Mouse (Mus musculus) MEL (cell line): Measurements from ENCODE around the gene Stra6. TPM values are rescaled to one million over a fixed set of nuclear protein-coding genes. Genes with fewer than 3 reads are reported as not detected.

Experiments
- DNase-seq: peaks from one replicate; pipeline ENCODE4 v3.0.0; 2011; ENCODE audit warnings: low read depth, low spot score
- H3K27ac ChIP-seq: 2 replicates; pipeline ENCODE4 v1.5.1; 2012; ENCODE audit warnings: low read depth, mild to moderate bottlenecking, control low read depth, low read length, moderate library complexity; ENCODE audit not compliant: control insufficient read depth
- H3K27me3 ChIP-seq, 2 experiments: fragments of 150-350 bp in 1 of 2; sonication (generic) in 1 of 2; 2 replicates each; pipeline ENCODE4 v1.6.1; 2012; ENCODE audit warnings: low read length in 2 of 2, mild to moderate bottlenecking in 2 of 2, improper control_type of control experiment in 1 of 2, moderate library complexity in 1 of 2; ENCODE audit not compliant: insufficient read depth in 2 of 2, control insufficient read depth in 1 of 2
- H3K36me3 ChIP-seq, 2 experiments: 2 replicates each; pipeline ENCODE4 v1.6.1; 2012 to 2014; ENCODE audit warnings: low read length in 2 of 2, improper control_type of control experiment in 1 of 2, inconsistent platforms in 1 of 2, mild to moderate bottlenecking in 1 of 2; ENCODE audit not compliant: insufficient read depth in 2 of 2, control insufficient read depth in 1 of 2
- H3K4me1 ChIP-seq, 2 experiments: fragments of 150-350 bp in 1 of 2; sonication (generic) in 1 of 2; 2 replicates each; pipeline ENCODE4 v1.6.1; 2012; ENCODE audit warnings: low read length in 2 of 2, improper control_type of control experiment in 1 of 2, mild to moderate bottlenecking in 1 of 2; ENCODE audit not compliant: insufficient read depth in 2 of 2, control insufficient read depth in 1 of 2
- H3K4me3 ChIP-seq, 2 experiments: fragments of 150-350 bp in 1 of 2; sonication (generic) in 1 of 2; 2 replicates each; pipeline ENCODE4 v1.5.1; 2012; ENCODE audit warnings: low read depth in 2 of 2, low read length in 2 of 2, mild to moderate bottlenecking in 2 of 2, moderate library complexity in 2 of 2, control low read depth in 1 of 2, improper control_type of control experiment in 1 of 2; ENCODE audit not compliant: control insufficient read depth in 1 of 2, insufficient read depth in 1 of 2
- H3K79me2 ChIP-seq: 2 replicates; pipeline ENCODE4 v1.6.1; 2012; ENCODE audit warnings: mild to moderate bottlenecking, low read length, moderate library complexity; ENCODE audit not compliant: control insufficient read depth, poor library complexity, insufficient read depth
- H3K9ac ChIP-seq: 2 replicates; pipeline ENCODE4 v1.6.1; 2012; ENCODE audit warnings: low read depth, mild to moderate bottlenecking, control low read depth, low read length, moderate library complexity; ENCODE audit not compliant: control insufficient read depth, poor library complexity, severe bottlenecking
- H3K9me3 ChIP-seq: fragments of 150-350 bp; sonication (generic); replicated peaks from 2 replicates; pipeline ENCODE4 v1.6.1; 2012; ENCODE audit warnings: mild to moderate bottlenecking, low read length, improper control_type of control experiment, moderate library complexity; ENCODE audit not compliant: insufficient read depth
- CHD2 ChIP-seq: IDR thresholded peaks from 2 replicates; pipeline ENCODE4 v1.6.1; 2011; ENCODE audit warnings: low read length, improper control_type of control experiment
- CTCF ChIP-seq, 3 experiments: IDR thresholded peaks in 2 of 3; conservative IDR thresholded peaks in 1 of 3; 2 replicates each; pipeline ENCODE4 v1.5.1; 2011 to 2012; ENCODE audit warnings: low read length in 3 of 3, low read depth in 2 of 3, mild to moderate bottlenecking in 2 of 3, improper control_type of control experiment in 1 of 3, inconsistent platforms in 1 of 3, mixed read lengths in 1 of 3, moderate library complexity in 1 of 3; ENCODE audit not compliant: control insufficient read depth in 1 of 3, insufficient read depth in 1 of 3, poor library complexity in 1 of 3, severe bottlenecking in 1 of 3
- ETS1 ChIP-seq: IDR thresholded peaks from 2 replicates; pipeline ENCODE4 v1.6.1; 2012; ENCODE audit warnings: low read depth, mild to moderate bottlenecking, inconsistent platforms, low read length, improper control_type of control experiment, moderate library complexity
- GABPA ChIP-seq: IDR thresholded peaks from 2 replicates; pipeline ENCODE4 v1.6.1; 2012; ENCODE audit warnings: low read depth, mild to moderate bottlenecking, inconsistent platforms, low read length, improper control_type of control experiment, moderate library complexity
- HCFC1 ChIP-seq: IDR thresholded peaks from 2 replicates; pipeline ENCODE4 v1.6.1; 2012; ENCODE audit warnings: low read depth, mild to moderate bottlenecking, inconsistent platforms, low read length, improper control_type of control experiment, moderate library complexity
- JUND ChIP-seq: IDR thresholded peaks from 2 replicates; pipeline ENCODE4 v1.6.1; 2011; ENCODE audit warnings: low read depth, mild to moderate bottlenecking, improper control_type of control experiment, low read length
- KAT2A ChIP-seq: conservative IDR thresholded peaks from 2 replicates; pipeline ENCODE4 v1.6.1; 2012; ENCODE audit warnings: low read depth, low read length, improper control_type of control experiment, inconsistent platforms
- MAZ ChIP-seq: IDR thresholded peaks from 2 replicates; pipeline ENCODE4 v1.6.1; 2012; ENCODE audit warnings: low read depth, mild to moderate bottlenecking, inconsistent platforms, low read length, improper control_type of control experiment
- MXI1 ChIP-seq: IDR thresholded peaks from 2 replicates; pipeline ENCODE4 v1.6.1; 2011; ENCODE audit warnings: mild to moderate bottlenecking, low read depth, low read length, improper control_type of control experiment
- MYB ChIP-seq: IDR thresholded peaks from 2 replicates; pipeline ENCODE4 v1.6.1; 2011; ENCODE audit warnings: mild to moderate bottlenecking, low read depth, low read length, improper control_type of control experiment
- MYC ChIP-seq: IDR thresholded peaks from 2 replicates; pipeline ENCODE4 v1.6.1; 2011; ENCODE audit warnings: low read depth, mild to moderate bottlenecking, low read length, improper control_type of control experiment, moderate library complexity
- NELFE ChIP-seq: IDR thresholded peaks from 2 replicates; pipeline ENCODE4 v1.6.1; 2011; ENCODE audit warnings: low read depth, low read length, improper control_type of control experiment
- POLR2A ChIP-seq, 2 experiments: IDR thresholded peaks; 2 replicates each; pipeline ENCODE4 v1.6.1; 2011 to 2012; ENCODE audit warnings: low read length in 2 of 2, mild to moderate bottlenecking in 2 of 2, control low read depth in 1 of 2, improper control_type of control experiment in 1 of 2, low read depth in 1 of 2, moderate library complexity in 1 of 2; ENCODE audit not compliant: control insufficient read depth in 1 of 2, insufficient read depth in 1 of 2, poor library complexity in 1 of 2
- SIN3A ChIP-seq: IDR thresholded peaks from 2 replicates; pipeline ENCODE4 v1.6.1; 2012; ENCODE audit warnings: low read length, improper control_type of control experiment, inconsistent platforms
- TAL1 ChIP-seq: IDR thresholded peaks from 2 replicates; pipeline ENCODE4 v1.6.1; 2012; ENCODE audit warnings: mild to moderate bottlenecking, inconsistent platforms, low read length, moderate library complexity, mixed read lengths
- TCF12 ChIP-seq: IDR thresholded peaks from 2 replicates; pipeline ENCODE4 v1.6.1; 2014; ENCODE audit warnings: low read depth, mild to moderate bottlenecking, inconsistent platforms, low read length, improper control_type of control experiment, moderate library complexity
- USF1 ChIP-seq: IDR thresholded peaks from 2 replicates; pipeline ENCODE4 v1.6.1; 2014; ENCODE audit warnings: low read depth, mild to moderate bottlenecking, inconsistent platforms, low read length, improper control_type of control experiment, moderate library complexity
- USF2 ChIP-seq, 2 experiments: IDR thresholded peaks; 2 replicates each; pipeline ENCODE4 v1.6.1; 2011 to 2012; ENCODE audit warnings: improper control_type of control experiment in 2 of 2, low read length in 2 of 2, borderline replicate concordance in 1 of 2, inconsistent platforms in 1 of 2, low read depth in 1 of 2, mild to moderate bottlenecking in 1 of 2; ENCODE audit not compliant: insufficient read depth in 1 of 2
- ZKSCAN1 ChIP-seq: IDR thresholded peaks from 2 replicates; pipeline ENCODE4 v1.6.1; 2012; ENCODE audit warnings: low read depth, mild to moderate bottlenecking, inconsistent platforms, low read length, improper control_type of control experiment, moderate library complexity
- ZMIZ1 ChIP-seq: IDR thresholded peaks from 2 replicates; pipeline ENCODE4 v1.6.1; 2012; ENCODE audit warnings: low read depth, mild to moderate bottlenecking, inconsistent platforms, low read length, improper control_type of control experiment, moderate library complexity
- ZNF384 ChIP-seq: IDR thresholded peaks from 2 replicates; pipeline ENCODE4 v1.6.1; 2012; ENCODE audit warnings: low read depth, mild to moderate bottlenecking, inconsistent platforms, low read length, improper control_type of control experiment
- polyA plus RNA-seq, 2 experiments: library from polyadenylated mRNA; stranded (reverse) in 1 of 2; unstranded in 1 of 2; fragments of >175 nt in 1 of 2; fragments of >200 nt in 1 of 2; gene quantifications; 2 replicates each; pipeline versions ENCODE4 v1.2.1 to v1.2.4; 2012; ENCODE audit warnings: low replicate concordance in 2 of 2, low read depth in 1 of 2; ENCODE audit not compliant: insufficient read length in 2 of 2, insufficient read depth in 1 of 2, missing spikeins in 1 of 2
- total RNA-seq: library from RNA; depleted of rRNA; stranded (reverse); fragments of 300-350 nt; gene quantifications from 2 replicates; pipeline ENCODE4 v1.2.3, GENCODE M21; 2012

Stra6 gene
- total and polyA plus RNA-seq, 3 experiments: not detected

- Histone ChIP-seq H3K27ac (no peak overlapping the region), H3K4me1 (no peaks in the 10 kb centered on the region), H3K4me3 (no peak overlapping the region), H3K9me3 (no peaks in the 10 kb centered on the region), H3K36me3 (no peaks in the 10 kb centered on the region; a peak in 1 of 4 replicates), H3K27me3 (peaks cover 6% of the 10 kb centered on the region in 2 experiments), H3K79me2 (no peaks in the 10 kb centered on the region), H3K9ac (no peak overlapping the region)
- TF ChIP-seq ZMIZ1 (no peak), NELFE (no peak), ZNF384 (no peak), MYB (no peak), USF1 (no peak), CTCF (IDR thresholded peaks at IDR 0.05 in 2 of 3, conservative IDR thresholded peaks at IDR 0.05 in 1 of 3; ENCODE audit: control insufficient read depth in 1 of 3, insufficient read depth in 1 of 3, low read depth in 2 of 3, low read length in 3 of 3, poor library complexity in 1 of 3, severe bottlenecking in 1 of 3) (no peak), MYC (no peak), POLR2A (IDR thresholded peaks at IDR 0.05; ENCODE audit: control insufficient read depth in 1 of 2, insufficient read depth in 1 of 2, low read depth in 1 of 2, low read length in 2 of 2, poor library complexity in 1 of 2) (no peak), ETS1 (no peak), SIN3A (no peak)
- DNase-seq: no peak
Measured at GRCm38 (mm10) chr9:58018385-58018784, 45.2 kb upstream of the Stra6 start.

GRCm38 (mm10) chr9:58025995-58026394 lies 37.6 kb upstream of the Stra6 start:
- Histone ChIP-seq H3K36me3 (no peaks in the 10 kb centered on the region; a peak in 1 of 4 replicates), H3K4me3 (no peak overlapping the region), H3K9me3 (no peaks in the 10 kb centered on the region), H3K79me2 (no peaks in the 10 kb centered on the region), H3K9ac (no peak overlapping the region), H3K4me1 (peaks cover 0 to 4% of the 10 kb centered on the region in 2 experiments; a peak in 1 of 4 replicates), H3K27me3 (peaks cover 0 to 8% of the 10 kb centered on the region in 2 experiments), H3K27ac (no peak overlapping the region)
- TF ChIP-seq CTCF (IDR thresholded peaks at IDR 0.05 in 2 of 3, conservative IDR thresholded peaks at IDR 0.05 in 1 of 3; ENCODE audit: control insufficient read depth in 1 of 3, insufficient read depth in 1 of 3, low read depth in 2 of 3, low read length in 3 of 3, poor library complexity in 1 of 3, severe bottlenecking in 1 of 3): no peak
- no peak for DNase-seq

DNA sequence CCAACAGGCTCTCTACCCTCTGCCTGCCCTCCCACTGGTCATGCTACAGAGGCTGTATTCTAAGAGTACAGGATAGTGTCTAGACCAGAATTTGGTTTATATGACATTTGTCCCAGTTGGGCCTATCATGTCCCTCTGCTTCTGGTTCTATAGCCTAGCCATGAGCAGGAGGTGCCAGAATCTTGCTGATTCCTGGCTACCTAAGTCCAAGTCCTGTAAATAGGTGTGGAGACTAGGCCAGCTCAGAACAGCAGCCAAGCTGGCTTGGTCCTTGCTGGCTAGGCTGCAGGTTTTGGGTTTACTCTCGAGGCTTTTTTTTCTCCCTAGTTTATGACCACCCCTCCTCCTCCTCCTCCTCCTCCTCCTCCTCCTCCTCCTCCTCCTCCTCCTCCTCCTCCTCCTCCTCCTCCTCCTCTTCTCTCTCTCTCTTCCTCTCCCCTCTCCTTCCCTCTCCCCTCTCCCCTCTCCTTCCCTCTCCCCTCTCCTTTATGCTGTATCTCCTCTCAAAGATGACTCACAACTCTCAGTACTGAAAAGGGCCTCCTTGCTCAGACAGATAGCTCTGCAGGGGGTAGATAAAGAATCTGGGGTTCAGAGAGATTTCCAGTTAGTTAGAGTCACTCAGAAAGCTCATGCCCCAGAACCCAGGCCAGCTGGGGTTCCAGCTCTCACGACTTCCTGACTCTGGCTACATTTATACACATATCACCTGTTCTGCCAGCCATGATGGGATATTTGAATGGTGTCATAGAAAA lies 36.0 kb upstream of the Stra6 start:
- H3K36me3 ChIP-seq: no peaks in the 10 kb centered on the region; a peak in 1 of 4 replicates
- no peak overlapping the region for H3K4me3 ChIP-seq
- H3K9me3 ChIP-seq: no peaks in the 10 kb centered on the region
- H3K27me3 ChIP-seq: peaks cover 0 to 7% of the 10 kb centered on the region in 2 experiments; a peak in 3 of 4 replicates
- H3K9ac ChIP-seq: no peak overlapping the region
- TF ChIP-seq ETS1 (no peak), ZMIZ1 (no peak), MAZ (no peak), TCF12 (no peak), TAL1 (no peak), GABPA (no peak), HCFC1 (no peak), JUND (no peak), MYB (no peak), KAT2A (no peak), CHD2 (no peak), MXI1 (no peak), CTCF (IDR thresholded peaks at IDR 0.05 in 2 of 3, conservative IDR thresholded peaks at IDR 0.05 in 1 of 3; ENCODE audit: control insufficient read depth in 1 of 3, insufficient read depth in 1 of 3, low read depth in 2 of 3, low read length in 3 of 3, poor library complexity in 1 of 3, severe bottlenecking in 1 of 3) (no peak), ZKSCAN1 (no peak), USF2 (IDR thresholded peaks at IDR 0.05; ENCODE audit: borderline replicate concordance in 1 of 2, insufficient read depth in 1 of 2, low read depth in 1 of 2, low read length in 2 of 2) (no peak), POLR2A (IDR thresholded peaks at IDR 0.05; ENCODE audit: control insufficient read depth in 1 of 2, insufficient read depth in 1 of 2, low read depth in 1 of 2, low read length in 2 of 2, poor library complexity in 1 of 2) (no peak)
- H3K79me2 ChIP-seq: no peaks in the 10 kb centered on the region
- no peak overlapping the region for H3K27ac ChIP-seq
- H3K4me1 ChIP-seq: peaks cover 0 to 4% of the 10 kb centered on the region in 2 experiments; a peak in 1 of 4 replicates
- peak; percentile 12 for DNase-seq
